Mouse (Mus musculus) mesoderm, embryonic 11.5 days (tissue): ENCODE results near the gene Acr.

Source experiments
- DNase-seq: peaks from one replicate; pipeline ENCODE4 v3.0.0-alpha.2; 2012; ENCODE audit warnings: low read depth, low spot score

Gene Acr

DNA sequence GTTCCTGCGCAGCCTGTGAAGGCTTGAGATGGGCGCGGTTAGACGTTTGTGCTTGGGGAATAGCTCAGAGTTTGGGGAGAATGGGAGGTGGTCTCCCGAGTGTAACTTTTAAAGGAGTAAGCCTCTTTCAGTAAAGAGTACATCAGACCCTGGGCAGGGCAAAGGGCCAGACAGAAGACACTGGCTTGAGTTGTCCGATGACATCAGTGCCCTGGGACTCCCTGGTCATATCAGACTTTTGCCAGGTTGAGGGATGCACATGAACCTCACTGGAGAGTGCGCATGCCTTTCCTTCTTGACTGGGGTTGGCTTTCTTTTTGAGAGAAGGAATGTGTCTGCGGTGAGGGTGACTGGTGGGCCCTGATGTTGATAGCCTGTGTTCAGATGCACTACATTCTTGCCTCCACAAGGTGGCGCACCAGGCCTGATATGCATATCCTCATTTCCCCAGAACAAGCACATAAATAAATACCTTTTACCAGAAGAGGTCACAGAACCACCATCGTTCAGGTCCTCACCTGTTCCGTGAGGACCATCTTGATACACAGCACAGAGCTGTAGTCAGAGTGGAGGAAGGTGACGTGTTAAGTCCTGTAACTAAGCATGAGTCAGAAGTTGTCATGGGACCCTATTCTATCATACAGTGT lies 54.3 kb downstream of the Acr start:
- peak; percentile 73 for DNase-seq

DNA sequence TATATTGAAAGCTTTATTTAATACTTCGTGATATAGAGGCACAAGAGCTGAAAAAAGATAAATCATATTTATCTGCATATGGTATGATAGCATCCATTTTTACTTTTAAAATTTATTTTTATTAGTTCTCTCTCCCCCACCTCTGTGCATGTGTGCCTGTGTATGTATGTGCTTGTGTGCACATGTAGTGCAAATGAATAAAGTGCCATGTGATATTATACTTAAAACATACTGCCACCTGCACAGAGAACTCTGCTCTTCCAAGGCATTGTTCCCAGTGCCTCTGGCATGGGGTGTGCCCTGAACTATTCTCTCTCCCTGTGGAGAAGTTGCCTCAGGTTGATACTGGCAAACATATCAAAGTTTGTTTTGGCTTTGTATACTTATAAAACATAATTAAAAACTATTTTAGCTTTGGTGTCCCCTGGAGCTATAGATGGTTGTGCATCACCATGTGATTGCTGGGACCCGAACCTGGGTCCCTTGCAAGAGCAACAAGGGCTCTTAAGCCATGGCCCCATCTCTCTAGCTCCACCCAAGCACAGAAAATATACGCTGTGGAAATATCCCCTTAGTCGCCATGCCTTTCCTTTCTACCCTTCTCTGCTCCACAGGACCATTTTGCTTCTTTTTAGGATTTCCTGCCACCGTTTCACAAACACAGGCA lies 55.0 kb downstream of the Acr start:
- DNase-seq = no peak

DNA sequence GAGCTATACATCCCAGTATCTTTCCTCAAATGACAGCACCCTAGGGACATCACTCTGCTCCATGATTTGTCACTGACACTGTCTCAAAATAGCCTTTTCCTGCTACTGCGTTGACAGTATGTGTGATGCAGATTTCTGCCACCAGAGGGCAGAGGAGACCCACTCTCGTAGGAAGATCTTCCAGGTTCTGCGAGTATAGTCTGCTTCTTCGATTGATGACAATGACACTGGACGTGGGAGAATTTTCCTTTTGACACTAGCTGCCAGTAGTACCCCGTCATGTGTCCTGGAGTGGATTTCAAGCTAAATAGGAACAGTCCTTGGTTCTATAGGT lies 55.5 kb downstream of the Acr start:
- DNase-seq = peak; percentile 89
